Mouse (Mus musculus) lung, embryonic 14.5 days (tissue): ENCODE measurements around the gene Cyp8b1. TPM values are rescaled to one million over a fixed set of nuclear protein-coding genes. Genes with fewer than 3 reads are reported as not detected.

ENCODE experiments used
- ATAC-seq: fragments of 200-750 bp; cut with Nextera tagmentation; 2 replicates; pipeline ENCODE4 v1.8.0; 2017; ENCODE audit warnings: mild to moderate bottlenecking, moderate TSS enrichment, moderate library complexity; ENCODE audit not compliant: insufficient read depth
- DNase-seq: peaks from one replicate; pipeline ENCODE4 v3.0.0-alpha.2; 2015
- H3K27ac ChIP-seq: fragments of 300-500 bp; sonication (generic); 2 replicates; pipeline ENCODE4 v1.5.1; 2014; ENCODE audit warnings: low read depth, mild to moderate bottlenecking, moderate library complexity
- H3K27me3 ChIP-seq: fragments of 300-500 bp; sonication (generic); 2 replicates; pipeline ENCODE4 v1.6.1; 2014; ENCODE audit warnings: low read length, control low read depth; ENCODE audit not compliant: insufficient read depth
- H3K36me3 ChIP-seq: fragments of 300-500 bp; sonication (generic); 2 replicates; pipeline ENCODE4 v1.6.1; 2014; ENCODE audit warnings: control low read depth; ENCODE audit not compliant: insufficient read depth
- H3K4me1 ChIP-seq: fragments of 300-500 bp; sonication (generic); 2 replicates; pipeline ENCODE4 v1.6.1; 2014; ENCODE audit warnings: antibody characterized with exemption, control low read depth; ENCODE audit not compliant: insufficient read depth
- H3K4me2 ChIP-seq: fragments of 300-500 bp; sonication (generic); 2 replicates; pipeline ENCODE4 v1.6.1; 2014; ENCODE audit warnings: mild to moderate bottlenecking
- H3K4me3 ChIP-seq: fragments of 300-500 bp; sonication (generic); 2 replicates; pipeline ENCODE4 v1.5.1; 2014; ENCODE audit warnings: low read depth, low read length
- H3K9ac ChIP-seq: fragments of 300-500 bp; sonication (generic); 2 replicates; pipeline ENCODE4 v1.6.1; 2014
- H3K9me3 ChIP-seq: fragments of 300-500 bp; sonication (generic); 2 replicates; pipeline ENCODE4 v1.6.1; 2016; ENCODE audit warnings: low read depth, low read length, control low read depth
- CTCF ChIP-seq: IDR thresholded peaks from 2 replicates; pipeline ENCODE4 v1.5.1; 2016; ENCODE audit warnings: antibody characterized with exemption, low read depth
- WGBS: fragments of 180-500 bp; shearing (Covaris S2); extraction: QIAGEN DNeasy Blood & Tissue Kit; methylation state at CpG from one replicate; pipeline ENCODE4 v1.1.7; 2014; 5-methylcytosine and 5-hydroxymethylcytosine counted together
- polyA plus RNA-seq: library from polyadenylated mRNA; unstranded; fragments of >200 nt; fragmentation: Nextera tagmentation; extraction: Ambion mirVana; gene quantifications from 2 replicates; pipeline ENCODE4 v1.2.1, GENCODE M21; 2014

The Cyp8b1 gene
- polyA plus RNA-seq, 1 experiment from 2014 or later: not detected

DNA sequence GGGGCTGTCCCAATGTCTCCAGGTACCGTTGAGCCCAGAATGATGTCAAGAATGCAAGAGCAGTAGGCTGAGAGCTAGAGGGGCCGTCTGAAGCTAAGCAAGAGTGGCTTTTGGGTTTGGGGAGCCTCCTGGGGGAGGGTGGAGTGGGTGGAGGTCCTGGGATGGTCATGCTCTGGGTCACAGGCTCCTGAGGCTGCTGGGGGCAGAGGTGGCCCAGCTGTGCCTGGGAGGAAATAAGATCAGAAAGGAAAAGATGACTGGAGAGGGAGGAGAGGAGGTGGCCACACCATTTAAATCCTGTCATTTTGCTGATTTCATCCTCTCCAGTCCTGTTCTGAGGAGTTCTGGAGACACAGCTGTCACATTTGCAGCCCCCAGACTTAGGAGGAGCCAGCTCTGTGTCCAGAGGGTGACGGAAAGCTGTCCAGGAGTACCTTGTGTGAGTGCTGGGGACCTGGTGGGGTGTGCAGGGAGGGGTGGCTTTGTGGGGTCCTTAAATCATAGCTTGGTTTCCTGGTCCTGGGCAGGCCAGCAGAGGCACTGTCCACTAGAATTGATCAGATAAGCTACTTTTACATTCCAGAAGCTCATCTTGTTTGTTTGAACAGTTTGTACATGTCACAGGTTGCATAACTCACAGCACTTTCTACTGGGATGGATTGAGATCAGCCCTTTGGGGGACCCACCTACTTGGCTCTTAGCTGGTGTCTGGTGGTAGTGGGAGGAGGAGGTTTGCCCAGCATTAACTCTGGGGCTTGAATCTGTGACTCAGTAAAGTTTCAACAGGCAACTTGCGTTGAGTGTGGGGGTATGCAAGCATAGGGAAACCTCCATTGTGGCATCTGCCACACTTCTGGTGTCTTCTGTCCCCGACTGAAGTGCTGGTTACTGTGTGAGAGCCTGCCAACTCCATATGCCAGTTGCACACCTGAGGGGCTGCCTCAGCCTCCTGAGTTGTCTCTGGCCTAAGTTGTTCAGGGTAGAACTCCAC, 14.1 kb downstream of the Cyp8b1 start:
- ATAC-seq: no peak
- 55% methylated on average over 5 of the region's 5 CpGs for WGBS

DNA sequence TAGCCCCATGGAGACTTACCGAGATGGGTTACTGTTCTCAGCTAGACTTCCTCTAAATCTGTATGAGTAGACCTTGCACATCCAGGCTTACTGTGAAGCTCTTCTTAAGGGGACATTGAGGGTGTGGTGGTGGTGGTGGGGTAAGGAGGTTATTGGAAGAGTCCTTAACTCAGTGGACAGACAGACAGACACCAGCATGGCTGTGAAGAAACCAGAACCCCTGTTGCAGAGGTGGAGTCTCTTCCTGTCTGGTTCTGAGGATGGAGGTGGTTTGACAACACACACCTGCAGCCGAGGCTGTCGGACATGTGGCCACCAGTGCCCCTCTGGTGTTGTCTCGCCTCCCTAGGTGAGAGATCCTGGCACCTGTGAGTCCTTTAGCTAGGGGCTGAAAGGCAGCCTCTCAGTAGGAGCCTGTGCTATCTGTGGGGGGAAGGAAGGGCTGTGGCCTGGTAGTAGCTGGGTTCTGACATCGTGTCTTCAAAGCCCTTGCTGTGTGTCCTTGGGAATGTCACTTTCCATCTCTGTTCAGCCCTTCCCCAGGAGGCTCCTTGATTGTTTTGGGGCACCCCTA, 15.7 kb downstream of the Cyp8b1 start:
- H3K36me3 ChIP-seq: no peaks in the 10 kb centered on the region
- H3K4me2 ChIP-seq: no peak overlapping the region
- no peak for TF ChIP-seq CTCF
- no peak overlapping the region for H3K4me3 ChIP-seq
- H3K9ac ChIP-seq: no peak overlapping the region
- H3K27me3 ChIP-seq: no peaks in the 10 kb centered on the region
- no peaks in the 10 kb centered on the region for H3K9me3 ChIP-seq
- 76% methylated on average over 5 of the region's 5 CpGs for WGBS
- DNase-seq: no peak
- no peaks in the 10 kb centered on the region for H3K4me1 ChIP-seq
- ATAC-seq: no peak
- no peak overlapping the region for H3K27ac ChIP-seq

More for the DNA sequence above, 14.1 kb downstream of the Cyp8b1 start:
- DNase-seq: no peak
- Histone ChIP-seq H3K4me3 (no peak overlapping the region), H3K9ac (no peak overlapping the region), H3K27ac (no peak overlapping the region), H3K4me2 (no peak overlapping the region), H3K9me3 (no peaks in the 10 kb centered on the region), H3K27me3 (no peaks in the 10 kb centered on the region), H3K4me1 (no peaks in the 10 kb centered on the region), H3K36me3 (no peaks in the 10 kb centered on the region)
- no peak for TF ChIP-seq CTCF

DNA sequence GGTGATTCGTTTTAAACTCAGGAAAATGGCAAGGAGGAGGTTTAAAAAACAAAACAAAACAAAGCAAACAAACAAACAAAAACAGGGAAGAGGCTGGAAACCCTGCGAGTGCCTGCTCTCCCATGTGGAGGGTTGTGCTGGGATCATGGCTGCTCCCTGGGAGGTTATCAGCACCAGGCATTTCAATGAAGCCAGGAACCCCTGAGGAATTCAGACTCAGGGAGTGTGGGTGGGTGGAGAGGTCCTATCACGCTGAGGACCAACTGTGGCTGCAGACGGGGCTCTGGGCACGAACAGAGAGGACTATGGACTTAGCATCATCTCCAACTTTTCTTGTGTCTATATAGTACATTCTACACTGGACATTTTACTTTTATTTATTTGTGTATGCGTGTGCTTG, 16.8 kb downstream of the Cyp8b1 start:
- Histone ChIP-seq H3K4me2 (no peak overlapping the region), H3K9me3 (no peaks in the 10 kb centered on the region), H3K4me3 (no peak overlapping the region), H3K36me3 (no peaks in the 10 kb centered on the region), H3K27me3 (no peaks in the 10 kb centered on the region), H3K27ac (no peak overlapping the region), H3K4me1 (peaks cover 7% of the 10 kb centered on the region), H3K9ac (no peak overlapping the region)
- WGBS: 49% methylated on average over 6 of the region's 6 CpGs
- TF ChIP-seq CTCF: no peak
- DNase-seq: no peak
- ATAC-seq: no peak

DNA sequence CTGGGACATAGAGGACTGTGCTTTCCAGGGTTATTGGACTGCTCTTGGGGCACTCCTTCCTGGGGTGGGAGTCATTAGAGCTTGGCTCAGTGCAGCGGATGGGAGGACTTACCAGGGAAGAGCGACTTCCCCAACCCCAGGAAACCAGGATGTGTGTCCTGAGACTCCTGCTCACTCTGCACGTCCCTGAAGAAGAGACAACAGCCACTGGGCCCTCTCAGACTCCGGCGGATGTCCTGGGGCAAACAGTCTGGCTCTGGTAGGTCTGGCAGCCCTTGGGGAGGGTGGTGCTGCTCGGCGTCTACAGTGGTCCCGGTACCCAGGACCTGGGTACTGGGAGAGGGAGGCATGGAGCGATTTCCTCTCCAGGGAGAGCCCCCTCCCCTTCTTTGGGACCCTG, 17.9 kb downstream of the Cyp8b1 start, which contains the start of gene Ackr2:
Gene Ackr2, plus strand, starts transcription at position 111 of the 400 bp plus-strand sequence.
- ATAC-seq (no peak), DNase-seq (no peak)
- no peak within 1 kb of the TSS for H3K27ac ChIP-seq
- H3K36me3 ChIP-seq: no peaks in the 10 kb centered on the region
- no peak for TF ChIP-seq CTCF
- H3K9me3 ChIP-seq: no peaks in the 10 kb centered on the region
- H3K9ac ChIP-seq: no peak within 1 kb of the TSS; the same call in 1 of the 2 replicates
- H3K4me2 ChIP-seq: no peak within 1 kb of the TSS
- 75% methylated on average over 9 of the region's 9 CpGs for WGBS
- H3K27me3 ChIP-seq: no peaks in the 10 kb centered on the region
- H3K4me3 ChIP-seq: no peak within 1 kb of the TSS
- peaks cover 11% of the 10 kb centered on the region for H3K4me1 ChIP-seq

DNA sequence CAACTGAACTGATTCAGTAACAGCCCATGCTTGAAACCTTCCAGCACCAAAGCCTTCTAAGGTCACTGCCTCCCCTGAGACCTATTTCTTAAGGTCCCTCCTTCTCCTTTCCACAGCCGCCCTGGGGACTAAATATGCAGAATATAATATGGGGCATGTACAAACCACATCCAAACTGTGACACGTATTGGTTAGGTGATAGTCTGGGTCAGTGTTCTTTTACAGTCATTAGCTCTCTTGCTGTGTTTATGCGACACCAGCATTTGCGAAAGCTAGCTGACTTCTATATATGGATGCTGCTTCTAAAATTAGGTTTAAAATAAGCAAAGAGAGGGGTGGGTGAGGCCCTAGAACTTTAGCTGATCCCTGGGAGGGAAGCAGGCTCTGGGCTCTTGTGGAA, 19.3 kb downstream of the Cyp8b1 start:
- Histone ChIP-seq H3K27me3 (no peaks in the 10 kb centered on the region), H3K9ac (no peak overlapping the region; the same call in 1 of the 2 replicates), H3K27ac (no peak overlapping the region), H3K36me3 (no peaks in the 10 kb centered on the region), H3K4me1 (peaks cover 11% of the 10 kb centered on the region), H3K4me2 (no peak overlapping the region), H3K4me3 (no peak overlapping the region), H3K9me3 (no peaks in the 10 kb centered on the region)
- ATAC-seq: no peak
- peak; percentile 21 for DNase-seq
- 57% methylated on average over 4 of the region's 4 CpGs for WGBS
- no peak for TF ChIP-seq CTCF

DNA sequence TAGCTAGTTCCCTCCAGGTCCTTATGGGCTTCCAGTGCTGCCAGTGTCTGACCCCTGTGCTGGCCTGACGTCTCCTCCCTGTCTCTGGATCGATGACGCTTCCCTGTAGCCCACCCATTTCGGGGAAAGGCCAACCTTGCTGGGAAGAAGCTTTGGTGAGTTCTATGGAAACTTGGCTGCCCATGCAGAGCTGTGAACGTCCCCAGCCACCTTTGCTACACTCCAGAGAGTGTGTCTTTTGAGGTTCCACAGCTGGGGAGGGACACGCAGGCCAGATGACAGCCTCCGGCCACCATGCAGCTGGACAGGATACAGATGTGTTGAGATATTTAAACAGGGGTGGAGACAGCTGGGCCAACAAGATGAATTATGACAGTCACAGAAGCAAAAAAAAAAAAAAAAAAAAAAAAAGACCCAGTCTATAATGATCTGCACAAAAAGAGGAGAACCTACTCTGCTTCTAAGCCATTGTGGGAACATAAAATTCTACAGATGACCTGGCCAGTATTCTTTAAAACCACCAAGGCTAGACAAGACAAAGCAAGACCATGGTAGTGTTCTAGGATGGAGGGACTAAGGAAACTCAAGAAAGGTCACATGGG, 20.6 kb downstream of the Cyp8b1 start:
- 0 out of 2 replicates have a peak overlapping the region, but pooled peaks have one; percentile 3 for H3K4me2 ChIP-seq
- H3K36me3 ChIP-seq: no peaks in the 10 kb centered on the region
- H3K9me3 ChIP-seq: no peaks in the 10 kb centered on the region
- no peak for TF ChIP-seq CTCF
- peak overlapping the region; percentile 30; the same call in 1 of the 2 replicates for H3K27ac ChIP-seq
- H3K9ac ChIP-seq: no peak overlapping the region
- no peak overlapping the region for H3K4me3 ChIP-seq
- peaks cover 18% of the 10 kb centered on the region for H3K4me1 ChIP-seq
- no peaks in the 10 kb centered on the region for H3K27me3 ChIP-seq
- ATAC-seq (peak; percentile 80; the same call in 1 of the 2 replicates), DNase-seq (peak; percentile 81)
- WGBS: 31% methylated on average over 7 of the region's 7 CpGs

DNA sequence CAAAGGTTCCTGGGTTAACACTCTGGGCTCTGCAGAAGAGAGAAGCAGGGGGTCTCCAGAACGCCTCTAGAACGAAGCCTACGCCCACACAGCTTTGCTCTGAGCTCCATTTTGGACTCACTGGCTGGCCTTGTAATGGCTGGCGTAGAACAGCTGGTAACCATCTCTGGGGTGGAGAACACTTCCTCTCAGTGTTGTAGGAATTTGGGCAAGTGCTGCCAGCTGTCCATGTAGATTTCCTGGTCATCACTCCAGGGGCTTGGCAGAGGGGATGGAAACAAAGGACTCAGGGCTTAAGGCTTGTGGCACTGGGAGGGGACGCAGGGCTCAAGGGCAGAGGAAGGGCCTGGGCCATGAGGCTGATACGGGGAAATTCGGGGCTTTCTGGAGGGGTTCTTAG, 21.7 kb downstream of the Cyp8b1 start:
- no peak for ATAC-seq
- Histone ChIP-seq H3K27me3 (no peaks in the 10 kb centered on the region), H3K4me3 (no peak overlapping the region), H3K36me3 (no peaks in the 10 kb centered on the region), H3K4me1 (peaks cover 20% of the 10 kb centered on the region), H3K27ac (no peak overlapping the region), H3K9ac (no peak overlapping the region), H3K9me3 (no peaks in the 10 kb centered on the region), H3K4me2 (no peak overlapping the region)
- DNase-seq: peak; percentile 41
- WGBS: 69% methylated on average over 7 of the region's 7 CpGs
- TF ChIP-seq CTCF: no peak
